Mouse (Mus musculus) MEL (cell line): ENCODE results near the gene Arhgap24. TPM values are rescaled to one million over a fixed set of nuclear protein-coding genes. Genes with fewer than 3 reads are reported as not detected.
A peak's percentile ranks its signal among the peaks of the same experiment; 100 is the strongest.

Experiments
- DNase-seq: peaks from one replicate; pipeline ENCODE4 v3.0.0; 2011; ENCODE audit warnings: low read depth, low spot score
- H3K27ac ChIP-seq: 2 replicates; pipeline ENCODE4 v1.5.1; 2012; ENCODE audit warnings: low read depth, mild to moderate bottlenecking, control low read depth, low read length, moderate library complexity; ENCODE audit not compliant: control insufficient read depth
- H3K27me3 ChIP-seq, 2 experiments: fragments of 150-350 bp in 1 of 2; sonication (generic) in 1 of 2; 2 replicates each; pipeline ENCODE4 v1.6.1; 2012; ENCODE audit warnings: low read length in 2 of 2, mild to moderate bottlenecking in 2 of 2, improper control_type of control experiment in 1 of 2, moderate library complexity in 1 of 2; ENCODE audit not compliant: insufficient read depth in 2 of 2, control insufficient read depth in 1 of 2
- H3K36me3 ChIP-seq, 2 experiments: 2 replicates each; pipeline ENCODE4 v1.6.1; 2012 to 2014; ENCODE audit warnings: low read length in 2 of 2, improper control_type of control experiment in 1 of 2, inconsistent platforms in 1 of 2, mild to moderate bottlenecking in 1 of 2; ENCODE audit not compliant: insufficient read depth in 2 of 2, control insufficient read depth in 1 of 2
- H3K4me1 ChIP-seq, 2 experiments: fragments of 150-350 bp in 1 of 2; sonication (generic) in 1 of 2; 2 replicates each; pipeline ENCODE4 v1.6.1; 2012; ENCODE audit warnings: low read length in 2 of 2, improper control_type of control experiment in 1 of 2, mild to moderate bottlenecking in 1 of 2; ENCODE audit not compliant: insufficient read depth in 2 of 2, control insufficient read depth in 1 of 2
- H3K4me3 ChIP-seq, 2 experiments: fragments of 150-350 bp in 1 of 2; sonication (generic) in 1 of 2; 2 replicates each; pipeline ENCODE4 v1.5.1; 2012; ENCODE audit warnings: low read depth in 2 of 2, low read length in 2 of 2, mild to moderate bottlenecking in 2 of 2, moderate library complexity in 2 of 2, control low read depth in 1 of 2, improper control_type of control experiment in 1 of 2; ENCODE audit not compliant: control insufficient read depth in 1 of 2, insufficient read depth in 1 of 2
- H3K79me2 ChIP-seq: 2 replicates; pipeline ENCODE4 v1.6.1; 2012; ENCODE audit warnings: mild to moderate bottlenecking, low read length, moderate library complexity; ENCODE audit not compliant: control insufficient read depth, poor library complexity, insufficient read depth
- H3K9ac ChIP-seq: 2 replicates; pipeline ENCODE4 v1.6.1; 2012; ENCODE audit warnings: low read depth, mild to moderate bottlenecking, control low read depth, low read length, moderate library complexity; ENCODE audit not compliant: control insufficient read depth, poor library complexity, severe bottlenecking
- H3K9me3 ChIP-seq: fragments of 150-350 bp; sonication (generic); replicated peaks from 2 replicates; pipeline ENCODE4 v1.6.1; 2012; ENCODE audit warnings: mild to moderate bottlenecking, low read length, improper control_type of control experiment, moderate library complexity; ENCODE audit not compliant: insufficient read depth
- CHD1 ChIP-seq: IDR thresholded peaks from 2 replicates; pipeline ENCODE4 v1.6.1; 2012; ENCODE audit warnings: low read depth, mild to moderate bottlenecking, inconsistent platforms, low read length, improper control_type of control experiment
- CTCF ChIP-seq, 3 experiments: IDR thresholded peaks in 2 of 3; conservative IDR thresholded peaks in 1 of 3; 2 replicates each; pipeline ENCODE4 v1.5.1; 2011 to 2012; ENCODE audit warnings: low read length in 3 of 3, low read depth in 2 of 3, mild to moderate bottlenecking in 2 of 3, improper control_type of control experiment in 1 of 3, inconsistent platforms in 1 of 3, mixed read lengths in 1 of 3, moderate library complexity in 1 of 3; ENCODE audit not compliant: control insufficient read depth in 1 of 3, insufficient read depth in 1 of 3, poor library complexity in 1 of 3, severe bottlenecking in 1 of 3
- ELF1 ChIP-seq: IDR thresholded peaks from 2 replicates; pipeline ENCODE4 v1.6.1; 2014; ENCODE audit warnings: low read depth, mild to moderate bottlenecking, inconsistent platforms, low read length, improper control_type of control experiment, moderate library complexity
- GABPA ChIP-seq: IDR thresholded peaks from 2 replicates; pipeline ENCODE4 v1.6.1; 2012; ENCODE audit warnings: low read depth, mild to moderate bottlenecking, inconsistent platforms, low read length, improper control_type of control experiment, moderate library complexity
- GATA1 ChIP-seq: IDR thresholded peaks from 2 replicates; pipeline ENCODE4 v1.6.1; 2011; ENCODE audit warnings: low read depth, low read length, improper control_type of control experiment
- JUND ChIP-seq: IDR thresholded peaks from 2 replicates; pipeline ENCODE4 v1.6.1; 2011; ENCODE audit warnings: low read depth, mild to moderate bottlenecking, improper control_type of control experiment, low read length
- KAT2A ChIP-seq: conservative IDR thresholded peaks from 2 replicates; pipeline ENCODE4 v1.6.1; 2012; ENCODE audit warnings: low read depth, low read length, improper control_type of control experiment, inconsistent platforms
- MAX ChIP-seq: IDR thresholded peaks from 2 replicates; pipeline ENCODE4 v1.6.1; 2011; ENCODE audit warnings: low read length, improper control_type of control experiment
- POLR2A ChIP-seq, 2 experiments: IDR thresholded peaks; 2 replicates each; pipeline ENCODE4 v1.6.1; 2011 to 2012; ENCODE audit warnings: low read length in 2 of 2, mild to moderate bottlenecking in 2 of 2, control low read depth in 1 of 2, improper control_type of control experiment in 1 of 2, low read depth in 1 of 2, moderate library complexity in 1 of 2; ENCODE audit not compliant: control insufficient read depth in 1 of 2, insufficient read depth in 1 of 2, poor library complexity in 1 of 2
- RAD21 ChIP-seq: IDR thresholded peaks from 2 replicates; pipeline ENCODE4 v1.6.1; 2011; ENCODE audit warnings: mild to moderate bottlenecking, low read depth, low read length, improper control_type of control experiment
- SIN3A ChIP-seq: IDR thresholded peaks from 2 replicates; pipeline ENCODE4 v1.6.1; 2012; ENCODE audit warnings: low read length, improper control_type of control experiment, inconsistent platforms
- SMC3 ChIP-seq: IDR thresholded peaks from 2 replicates; pipeline ENCODE4 v1.6.1; 2011; ENCODE audit warnings: low read depth, low read length, improper control_type of control experiment
- TBP ChIP-seq: IDR thresholded peaks from 2 replicates; pipeline ENCODE4 v1.8.0; 2011; ENCODE audit warnings: low read depth, low read length, improper control_type of control experiment
- TCF12 ChIP-seq: IDR thresholded peaks from 2 replicates; pipeline ENCODE4 v1.6.1; 2014; ENCODE audit warnings: low read depth, mild to moderate bottlenecking, inconsistent platforms, low read length, improper control_type of control experiment, moderate library complexity
- UBTF ChIP-seq: IDR thresholded peaks from 2 replicates; pipeline ENCODE4 v1.6.1; 2012; ENCODE audit warnings: low read depth, mild to moderate bottlenecking, inconsistent platforms, low read length, improper control_type of control experiment, moderate library complexity, borderline replicate concordance; ENCODE audit not compliant: insufficient read depth
- ZKSCAN1 ChIP-seq: IDR thresholded peaks from 2 replicates; pipeline ENCODE4 v1.6.1; 2012; ENCODE audit warnings: low read depth, mild to moderate bottlenecking, inconsistent platforms, low read length, improper control_type of control experiment, moderate library complexity
- ZMIZ1 ChIP-seq: IDR thresholded peaks from 2 replicates; pipeline ENCODE4 v1.6.1; 2012; ENCODE audit warnings: low read depth, mild to moderate bottlenecking, inconsistent platforms, low read length, improper control_type of control experiment, moderate library complexity
- polyA plus RNA-seq, 2 experiments: library from polyadenylated mRNA; stranded (reverse) in 1 of 2; unstranded in 1 of 2; fragments of >175 nt in 1 of 2; fragments of >200 nt in 1 of 2; gene quantifications; 2 replicates each; pipeline versions ENCODE4 v1.2.1 to v1.2.4; 2012; ENCODE audit warnings: low replicate concordance in 2 of 2, low read depth in 1 of 2; ENCODE audit not compliant: insufficient read length in 2 of 2, insufficient read depth in 1 of 2, missing spikeins in 1 of 2
- total RNA-seq: library from RNA; depleted of rRNA; stranded (reverse); fragments of 300-350 nt; gene quantifications from 2 replicates; pipeline ENCODE4 v1.2.3, GENCODE M21; 2012

The Arhgap24 gene
- total and polyA plus RNA-seq, 3 experiments: not detected

GRCm38 (mm10) chr5:102766311-102767057, 285.3 kb downstream of the Arhgap24 start:
- Histone ChIP-seq H3K9ac (no peak overlapping the region), H3K4me1 (no peaks in the 10 kb centered on the region)
- TF ChIP-seq RAD21: peak; percentile 53
- no peak for TF ChIP-seq KAT2A
- no peak for TF ChIP-seq POLR2A (IDR thresholded peaks at IDR 0.05; ENCODE audit: control insufficient read depth in 1 of 2, insufficient read depth in 1 of 2, low read depth in 1 of 2, low read length in 2 of 2, poor library complexity in 1 of 2)
- TF ChIP-seq GATA1: no peak
- TF ChIP-seq CTCF (IDR thresholded peaks at IDR 0.05 in 2 of 3, conservative IDR thresholded peaks at IDR 0.05 in 1 of 3; ENCODE audit: control insufficient read depth in 1 of 3, insufficient read depth in 1 of 3, low read depth in 2 of 3, low read length in 3 of 3, poor library complexity in 1 of 3, severe bottlenecking in 1 of 3): peak; percentile 55 to 57 (median 56)
- no peak for TF ChIP-seq MAX
- TF ChIP-seq SMC3: peak; percentile 26
- TF ChIP-seq ELF1: no peak
- no peak for TF ChIP-seq SIN3A
- TF ChIP-seq, all 39 proteins: peak for 3
- Histone ChIP-seq H3K79me2 (no peaks in the 10 kb centered on the region), H3K9me3 (no peaks in the 10 kb centered on the region), H3K4me3 (no peak overlapping the region), H3K27me3 (no peaks in the 10 kb centered on the region), H3K27ac (no peak overlapping the region), H3K36me3 (no peaks in the 10 kb centered on the region)
- DNase-seq: peak; percentile 46

GRCm38 (mm10) chr5:102767058-102767444, 285.9 kb downstream of the Arhgap24 start:
- no peaks in the 10 kb centered on the region for H3K9me3 ChIP-seq
- no peak overlapping the region for H3K27ac ChIP-seq
- H3K4me1 ChIP-seq: no peaks in the 10 kb centered on the region
- DNase-seq: no peak
- H3K4me3 ChIP-seq: no peak overlapping the region
- no peaks in the 10 kb centered on the region for H3K27me3 ChIP-seq
- no peaks in the 10 kb centered on the region for H3K79me2 ChIP-seq
- TF ChIP-seq UBTF: no peak
- no peak for TF ChIP-seq CHD1
- no peak for TF ChIP-seq POLR2A (IDR thresholded peaks at IDR 0.05; ENCODE audit: control insufficient read depth in 1 of 2, insufficient read depth in 1 of 2, low read depth in 1 of 2, low read length in 2 of 2, poor library complexity in 1 of 2)
- TF ChIP-seq JUND: no peak
- TF ChIP-seq ZMIZ1: no peak
- no peak for TF ChIP-seq ZKSCAN1
- TF ChIP-seq GABPA: no peak
- no peak for TF ChIP-seq ELF1
- no peak for TF ChIP-seq KAT2A
- TF ChIP-seq TBP: no peak
- no peak for TF ChIP-seq TCF12
- TF ChIP-seq, all 39 proteins: peak for 0
- no peaks in the 10 kb centered on the region for H3K36me3 ChIP-seq
- H3K9ac ChIP-seq: no peak overlapping the region
